In genomic region chr3:127311521-127311920, GRCm38 (mm10) we compare ENCODE assay signal across 18 mouse cellular contexts.
"Had no signal": no experiment of that assay in that cellular context is flagged by ENCODE, and none has a peak within 500 bp of the region (broad histone marks: within the 10 kb centered on the region; RNA-seq: fewer than 3 reads in every experiment).

No protein-coding gene starts in this region.

- H3K9me3 ChIP-seq: midbrain, embryonic 10.5 days; midbrain, embryonic 12.5 days; midbrain, embryonic 15.5 days; neural tube, embryonic 13.5 days; neural tube, embryonic 15.5 days; stomach, embryonic 15.5 days had no signal

- H3K4me1 ChIP-seq: midbrain, embryonic 10.5 days; midbrain, embryonic 12.5 days; midbrain, embryonic 15.5 days; stomach, embryonic 15.5 days had no signal

- H3K9ac ChIP-seq: liver, embryonic 14.5 days; lung, embryonic 14.5 days; midbrain, embryonic 12.5 days; midbrain, embryonic 15.5 days; neural tube, embryonic 13.5 days; neural tube, embryonic 15.5 days; stomach, embryonic 15.5 days had no signal

- H3K27ac ChIP-seq: liver, embryonic 14.5 days; midbrain, embryonic 10.5 days; midbrain, embryonic 12.5 days; midbrain, embryonic 15.5 days; neural tube, embryonic 13.5 days; neural tube, embryonic 15.5 days; stomach, embryonic 15.5 days; stomach, postnatal 0 days had no signal

- DNase-seq: lung, adult 18-20 months; lung, embryonic 14.5 days; lung, postnatal 10 days; lung, postnatal 4 days; right cerebral cortex, adult 18-20 months; right cerebral cortex, postnatal 25 days; thymus, adult 2 months; thymus, postnatal 25 days; thymus, postnatal 4 days had no signal

- ATAC-seq: midbrain, embryonic 15.5 days had no signal

- H3K4me3 ChIP-seq: midbrain, embryonic 10.5 days; midbrain, embryonic 12.5 days; midbrain, embryonic 15.5 days; myocyte; neural tube, embryonic 13.5 days; neural tube, embryonic 15.5 days; stomach, embryonic 15.5 days had no signal

- H3K4me2 ChIP-seq: lung, embryonic 14.5 days; midbrain, embryonic 12.5 days; midbrain, embryonic 15.5 days; neural tube, embryonic 13.5 days; neural tube, embryonic 15.5 days; stomach, embryonic 15.5 days had no signal

- H3K27me3 ChIP-seq: midbrain, embryonic 12.5 days; midbrain, embryonic 15.5 days; neural tube, embryonic 13.5 days; neural tube, embryonic 15.5 days; stomach, embryonic 15.5 days had no signal

- H3K36me3 ChIP-seq: midbrain, embryonic 10.5 days; midbrain, embryonic 12.5 days; midbrain, embryonic 15.5 days; neural tube, embryonic 15.5 days; stomach, embryonic 15.5 days had no signal
